Mouse (Mus musculus): ENCODE results near the gene Rcsd1.

DNA sequence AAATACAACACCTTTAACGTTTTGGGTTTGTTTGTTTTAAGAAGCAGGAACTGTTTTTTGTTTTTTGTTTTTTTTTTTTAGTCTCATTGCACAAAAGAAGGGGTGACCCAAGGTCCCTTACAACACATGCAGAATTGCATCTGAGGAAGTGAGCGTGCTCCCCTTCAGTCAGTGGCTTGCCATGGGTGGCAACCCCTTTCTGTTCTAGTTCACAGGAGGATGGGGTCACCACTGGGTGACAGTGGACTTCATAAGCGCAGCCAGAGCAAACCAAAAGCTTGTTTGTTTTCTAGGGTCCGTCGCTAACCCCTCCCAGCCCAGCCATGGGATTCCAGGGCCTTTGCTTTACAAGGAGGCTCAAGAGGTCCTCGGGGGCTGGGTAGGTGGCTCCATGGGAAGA is 22.0 kb upstream of the Rcsd1 start:
- TF ChIP-seq CTCF (IDR thresholded peaks at IDR 0.05; ENCODE audit: low read depth, low read length) (no peak), POLR2A (IDR thresholded peaks at IDR 0.05; ENCODE audit: extremely low read depth, insufficient read depth, low read length) (no peak)
